Mouse (Mus musculus) hindbrain, postnatal 0 days (tissue): ENCODE data around the gene Itm2b. TPM values are rescaled to one million over a fixed set of nuclear protein-coding genes. Genes with fewer than 3 reads are reported as not detected.

Experiments used
- ATAC-seq: fragments of 200-750 bp; cut with Nextera tagmentation; 2 replicates; pipeline ENCODE4 v1.8.0; 2017; ENCODE audit warnings: mild to moderate bottlenecking, moderate TSS enrichment, moderate library complexity
- DNase-seq: peaks from one replicate; pipeline ENCODE4 v3.0.0-alpha.2; 2015; ENCODE audit warnings: low spot score
- H3K27ac ChIP-seq: fragments of 300-500 bp; sonication (generic); 2 replicates; pipeline ENCODE4 v1.5.1; 2014; ENCODE audit warnings: mild to moderate bottlenecking
- H3K27me3 ChIP-seq: fragments of 300-500 bp; sonication (generic); 2 replicates; pipeline ENCODE4 v1.6.1; 2014; ENCODE audit warnings: low read length, mixed read lengths; ENCODE audit not compliant: insufficient read depth
- H3K36me3 ChIP-seq: fragments of 300-500 bp; sonication (generic); 2 replicates; pipeline ENCODE4 v1.6.1; 2014; ENCODE audit warnings: low read length, mixed read lengths; ENCODE audit not compliant: insufficient read depth
- H3K4me1 ChIP-seq: fragments of 300-500 bp; sonication (generic); 2 replicates; pipeline ENCODE4 v1.6.1; 2014; ENCODE audit warnings: antibody characterized with exemption, low read length, mixed read lengths; ENCODE audit not compliant: insufficient read depth
- H3K4me2 ChIP-seq: fragments of 300-500 bp; sonication (generic); 2 replicates; pipeline ENCODE4 v1.6.1; 2014; ENCODE audit warnings: low read depth, mild to moderate bottlenecking, low read length, moderate library complexity, mixed read lengths
- H3K4me3 ChIP-seq: fragments of 300-500 bp; sonication (generic); 2 replicates; pipeline ENCODE4 v1.5.1; 2014; ENCODE audit warnings: low read length
- H3K9ac ChIP-seq: fragments of 300-500 bp; sonication (generic); replicated peaks from 2 replicates; pipeline ENCODE4 v1.6.1; 2014; ENCODE audit warnings: mild to moderate bottlenecking, low read length, moderate library complexity, mixed read lengths
- H3K9me3 ChIP-seq: fragments of 300-500 bp; sonication (generic); 2 replicates; pipeline ENCODE4 v1.6.1; 2016; ENCODE audit warnings: low read length, mixed read lengths
- CTCF ChIP-seq: IDR thresholded peaks from 2 replicates; pipeline ENCODE4 v1.5.1; 2016; ENCODE audit warnings: antibody characterized with exemption, control low read depth, low read depth
- WGBS: fragments of 180-500 bp; shearing (Covaris S2); extraction: QIAGEN DNeasy Blood & Tissue Kit; methylation state at CpG from one replicate; pipeline ENCODE4 v1.1.7; 2014; 5-methylcytosine and 5-hydroxymethylcytosine counted together
- polyA plus RNA-seq: library from polyadenylated mRNA; unstranded; fragments of >200 nt; fragmentation: Nextera tagmentation; extraction: Ambion mirVana; gene quantifications from 2 replicates; pipeline ENCODE4 v1.2.1, GENCODE M21; 2015
- total RNA-seq: library from RNA; depleted of rRNA; stranded (reverse); fragments of >200 nt; gene quantifications from 2 replicates; pipeline ENCODE4 v1.2.3, GENCODE M21; 2014; rRNA removed

Gene Itm2b
- total and polyA plus RNA-seq, 2 experiments from 2014 or later = 446 to 1,059 TPM

GRCm38 (mm10) chr14:73313864-73314263, 71.2 kb downstream of the Itm2b start:
- Histone ChIP-seq H3K36me3 (no peaks in the 10 kb centered on the region; the same call in 1 of the 2 replicates), H3K27ac (no peak overlapping the region), H3K4me1 (no peaks in the 10 kb centered on the region), H3K9me3 (no peaks in the 10 kb centered on the region), H3K27me3 (no peaks in the 10 kb centered on the region), H3K9ac (no peak overlapping the region), H3K4me3 (no peak overlapping the region), H3K4me2 (no peak overlapping the region)
- ATAC-seq (no peak), DNase-seq (no peak)
- WGBS = 77% methylated on average over 4 of the region's 4 CpGs
- TF ChIP-seq CTCF = no peak

GRCm38 (mm10) chr14:73313396-73313795, 71.7 kb downstream of the Itm2b start:
- Histone ChIP-seq H3K36me3 (no peaks in the 10 kb centered on the region), H3K4me2 (no peak overlapping the region), H3K27ac (no peak overlapping the region), H3K9me3 (no peaks in the 10 kb centered on the region), H3K4me1 (no peaks in the 10 kb centered on the region), H3K4me3 (no peak overlapping the region), H3K27me3 (no peaks in the 10 kb centered on the region), H3K9ac (no peak overlapping the region)
- 59% methylated on average over 5 of the region's 5 CpGs for WGBS
- DNase-seq (no peak), ATAC-seq (no peak)
- TF ChIP-seq CTCF = no peak

DNA sequence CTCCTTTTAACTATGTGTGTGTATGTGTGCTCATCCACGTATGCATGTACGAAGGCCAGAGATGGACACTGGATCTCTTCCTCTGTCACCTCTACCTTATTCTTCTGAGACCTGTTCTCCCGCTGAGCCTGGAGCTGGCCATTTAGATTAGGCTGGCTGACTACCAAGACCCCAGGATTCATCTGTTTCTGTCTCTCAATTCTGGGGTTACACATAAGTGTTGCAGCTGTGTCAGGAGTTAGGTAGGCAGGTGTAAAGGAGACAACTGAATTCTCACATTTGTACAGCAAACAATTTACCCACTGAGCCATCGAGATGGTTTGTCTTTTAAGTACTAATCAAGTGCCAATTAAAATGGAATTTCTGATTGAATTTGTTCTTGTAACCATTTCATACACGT, 72.2 kb downstream of the Itm2b start:
- no peak for DNase-seq
- H3K36me3 ChIP-seq = no peaks in the 10 kb centered on the region
- H3K27ac ChIP-seq = no peak overlapping the region
- no peaks in the 10 kb centered on the region for H3K27me3 ChIP-seq
- no peak for ATAC-seq
- H3K9ac ChIP-seq = no peak overlapping the region
- H3K4me2 ChIP-seq = no peak overlapping the region
- H3K4me3 ChIP-seq = no peak overlapping the region
- 83% methylated on average over 5 of the region's 5 CpGs for WGBS
- H3K4me1 ChIP-seq = no peaks in the 10 kb centered on the region
- H3K9me3 ChIP-seq = no peaks in the 10 kb centered on the region
- no peak for TF ChIP-seq CTCF

Other genes starting within 250 kb of the Itm2b start
- gene Lpar6, start 147.4 kb downstream of the Itm2b start, total RNA-seq = 2.9 and 3.6 TPM in 2 replicates
- gene Lpar6, start 147.4 kb downstream of the Itm2b start, polyA plus RNA-seq = 2.6 and 2.7 TPM in 2 replicates
- 23.9 and 31.8 TPM in 2 replicates for gene Rb1, start 59.5 kb downstream of the Itm2b start, total RNA-seq
- gene Rb1, start 59.5 kb downstream of the Itm2b start, polyA plus RNA-seq = 18.1 and 19.6 TPM in 2 replicates
- gene Med4, start 124.7 kb upstream of the Itm2b start, total RNA-seq = 19.4 and 20.8 TPM in 2 replicates
- gene Med4, start 124.7 kb upstream of the Itm2b start, polyA plus RNA-seq = 77.1 and 79.1 TPM in 2 replicates
- gene Sucla2, start 140.0 kb upstream of the Itm2b start, total RNA-seq = 65.4 and 73.9 TPM in 2 replicates
- gene Sucla2, start 140.0 kb upstream of the Itm2b start, polyA plus RNA-seq = 157 and 160 TPM in 2 replicates
- gene Nudt15, start 163.0 kb upstream of the Itm2b start, total RNA-seq = 5.3 and 6.3 TPM in 2 replicates
- gene Nudt15, start 163.0 kb upstream of the Itm2b start, polyA plus RNA-seq = 10.2 and 10.3 TPM in 2 replicates